Mouse (Mus musculus) MEL (cell line): Measurements from ENCODE around the gene Babam2. TPM values are rescaled to one million over a fixed set of nuclear protein-coding genes. Genes with fewer than 3 reads are reported as not detected.

Experiments used
- DNase-seq: peaks from one replicate; pipeline ENCODE4 v3.0.0; 2011; ENCODE audit warnings: low read depth, low spot score
- H3K27ac ChIP-seq: 2 replicates; pipeline ENCODE4 v1.5.1; 2012; ENCODE audit warnings: low read depth, mild to moderate bottlenecking, control low read depth, low read length, moderate library complexity; ENCODE audit not compliant: control insufficient read depth
- H3K27me3 ChIP-seq, 2 experiments: fragments of 150-350 bp in 1 of 2; sonication (generic) in 1 of 2; 2 replicates each; pipeline ENCODE4 v1.6.1; 2012; ENCODE audit warnings: low read length in 2 of 2, mild to moderate bottlenecking in 2 of 2, improper control_type of control experiment in 1 of 2, moderate library complexity in 1 of 2; ENCODE audit not compliant: insufficient read depth in 2 of 2, control insufficient read depth in 1 of 2
- H3K36me3 ChIP-seq, 2 experiments: 2 replicates each; pipeline ENCODE4 v1.6.1; 2012 to 2014; ENCODE audit warnings: low read length in 2 of 2, improper control_type of control experiment in 1 of 2, inconsistent platforms in 1 of 2, mild to moderate bottlenecking in 1 of 2; ENCODE audit not compliant: insufficient read depth in 2 of 2, control insufficient read depth in 1 of 2
- H3K4me1 ChIP-seq, 2 experiments: fragments of 150-350 bp in 1 of 2; sonication (generic) in 1 of 2; 2 replicates each; pipeline ENCODE4 v1.6.1; 2012; ENCODE audit warnings: low read length in 2 of 2, improper control_type of control experiment in 1 of 2, mild to moderate bottlenecking in 1 of 2; ENCODE audit not compliant: insufficient read depth in 2 of 2, control insufficient read depth in 1 of 2
- H3K4me3 ChIP-seq, 2 experiments: fragments of 150-350 bp in 1 of 2; sonication (generic) in 1 of 2; 2 replicates each; pipeline ENCODE4 v1.5.1; 2012; ENCODE audit warnings: low read depth in 2 of 2, low read length in 2 of 2, mild to moderate bottlenecking in 2 of 2, moderate library complexity in 2 of 2, control low read depth in 1 of 2, improper control_type of control experiment in 1 of 2; ENCODE audit not compliant: control insufficient read depth in 1 of 2, insufficient read depth in 1 of 2
- H3K79me2 ChIP-seq: 2 replicates; pipeline ENCODE4 v1.6.1; 2012; ENCODE audit warnings: mild to moderate bottlenecking, low read length, moderate library complexity; ENCODE audit not compliant: control insufficient read depth, poor library complexity, insufficient read depth
- H3K9ac ChIP-seq: 2 replicates; pipeline ENCODE4 v1.6.1; 2012; ENCODE audit warnings: low read depth, mild to moderate bottlenecking, control low read depth, low read length, moderate library complexity; ENCODE audit not compliant: control insufficient read depth, poor library complexity, severe bottlenecking
- H3K9me3 ChIP-seq: fragments of 150-350 bp; sonication (generic); replicated peaks from 2 replicates; pipeline ENCODE4 v1.6.1; 2012; ENCODE audit warnings: mild to moderate bottlenecking, low read length, improper control_type of control experiment, moderate library complexity; ENCODE audit not compliant: insufficient read depth
- BHLHE40 ChIP-seq: IDR thresholded peaks from 2 replicates; pipeline ENCODE4 v1.6.1; 2012; ENCODE audit warnings: low read depth, mild to moderate bottlenecking, inconsistent platforms, low read length, improper control_type of control experiment, borderline replicate concordance
- CTCF ChIP-seq, 3 experiments: IDR thresholded peaks in 2 of 3; conservative IDR thresholded peaks in 1 of 3; 2 replicates each; pipeline ENCODE4 v1.5.1; 2011 to 2012; ENCODE audit warnings: low read length in 3 of 3, low read depth in 2 of 3, mild to moderate bottlenecking in 2 of 3, improper control_type of control experiment in 1 of 3, inconsistent platforms in 1 of 3, mixed read lengths in 1 of 3, moderate library complexity in 1 of 3; ENCODE audit not compliant: control insufficient read depth in 1 of 3, insufficient read depth in 1 of 3, poor library complexity in 1 of 3, severe bottlenecking in 1 of 3
- EP300 ChIP-seq, 2 experiments: IDR thresholded peaks; 2 replicates each; pipeline ENCODE4 v1.6.1; 2011; ENCODE audit warnings: improper control_type of control experiment in 2 of 2, low read length in 2 of 2, low read depth in 1 of 2, mild to moderate bottlenecking in 1 of 2
- ETS1 ChIP-seq: IDR thresholded peaks from 2 replicates; pipeline ENCODE4 v1.6.1; 2012; ENCODE audit warnings: low read depth, mild to moderate bottlenecking, inconsistent platforms, low read length, improper control_type of control experiment, moderate library complexity
- GATA1 ChIP-seq: IDR thresholded peaks from 2 replicates; pipeline ENCODE4 v1.6.1; 2011; ENCODE audit warnings: low read depth, low read length, improper control_type of control experiment
- KAT2A ChIP-seq: conservative IDR thresholded peaks from 2 replicates; pipeline ENCODE4 v1.6.1; 2012; ENCODE audit warnings: low read depth, low read length, improper control_type of control experiment, inconsistent platforms
- MAFK ChIP-seq: IDR thresholded peaks from 2 replicates; pipeline ENCODE4 v1.6.1; 2011; ENCODE audit warnings: low read depth, mild to moderate bottlenecking, low read length, improper control_type of control experiment, borderline replicate concordance
- MAX ChIP-seq: IDR thresholded peaks from 2 replicates; pipeline ENCODE4 v1.6.1; 2011; ENCODE audit warnings: low read length, improper control_type of control experiment
- MXI1 ChIP-seq: IDR thresholded peaks from 2 replicates; pipeline ENCODE4 v1.6.1; 2011; ENCODE audit warnings: mild to moderate bottlenecking, low read depth, low read length, improper control_type of control experiment
- MYB ChIP-seq: IDR thresholded peaks from 2 replicates; pipeline ENCODE4 v1.6.1; 2011; ENCODE audit warnings: mild to moderate bottlenecking, low read depth, low read length, improper control_type of control experiment
- MYC ChIP-seq: IDR thresholded peaks from 2 replicates; pipeline ENCODE4 v1.6.1; 2011; ENCODE audit warnings: low read depth, mild to moderate bottlenecking, low read length, improper control_type of control experiment, moderate library complexity
- POLR2A ChIP-seq, 2 experiments: IDR thresholded peaks; 2 replicates each; pipeline ENCODE4 v1.6.1; 2011 to 2012; ENCODE audit warnings: low read length in 2 of 2, mild to moderate bottlenecking in 2 of 2, control low read depth in 1 of 2, improper control_type of control experiment in 1 of 2, low read depth in 1 of 2, moderate library complexity in 1 of 2; ENCODE audit not compliant: control insufficient read depth in 1 of 2, insufficient read depth in 1 of 2, poor library complexity in 1 of 2
- POLR2AphosphoS5 ChIP-seq: IDR thresholded peaks from 2 replicates; pipeline ENCODE4 v1.6.1; 2012; ENCODE audit warnings: low read depth, borderline replicate concordance, mild to moderate bottlenecking, inconsistent platforms, low read length, moderate library complexity, mixed read lengths
- RCOR1 ChIP-seq: IDR thresholded peaks from 2 replicates; pipeline ENCODE4 v1.6.1; 2012; ENCODE audit warnings: low read depth, mild to moderate bottlenecking, inconsistent platforms, low read length, improper control_type of control experiment
- SMC3 ChIP-seq: IDR thresholded peaks from 2 replicates; pipeline ENCODE4 v1.6.1; 2011; ENCODE audit warnings: low read depth, low read length, improper control_type of control experiment
- TCF12 ChIP-seq: IDR thresholded peaks from 2 replicates; pipeline ENCODE4 v1.6.1; 2014; ENCODE audit warnings: low read depth, mild to moderate bottlenecking, inconsistent platforms, low read length, improper control_type of control experiment, moderate library complexity
- UBTF ChIP-seq: IDR thresholded peaks from 2 replicates; pipeline ENCODE4 v1.6.1; 2012; ENCODE audit warnings: low read depth, mild to moderate bottlenecking, inconsistent platforms, low read length, improper control_type of control experiment, moderate library complexity, borderline replicate concordance; ENCODE audit not compliant: insufficient read depth
- USF2 ChIP-seq, 2 experiments: IDR thresholded peaks; 2 replicates each; pipeline ENCODE4 v1.6.1; 2011 to 2012; ENCODE audit warnings: improper control_type of control experiment in 2 of 2, low read length in 2 of 2, borderline replicate concordance in 1 of 2, inconsistent platforms in 1 of 2, low read depth in 1 of 2, mild to moderate bottlenecking in 1 of 2; ENCODE audit not compliant: insufficient read depth in 1 of 2
- polyA plus RNA-seq, 2 experiments: library from polyadenylated mRNA; stranded (reverse) in 1 of 2; unstranded in 1 of 2; fragments of >175 nt in 1 of 2; fragments of >200 nt in 1 of 2; gene quantifications; 2 replicates each; pipeline versions ENCODE4 v1.2.1 to v1.2.4; 2012; ENCODE audit warnings: low replicate concordance in 2 of 2, low read depth in 1 of 2; ENCODE audit not compliant: insufficient read length in 2 of 2, insufficient read depth in 1 of 2, missing spikeins in 1 of 2
- total RNA-seq: library from RNA; depleted of rRNA; stranded (reverse); fragments of 300-350 nt; gene quantifications from 2 replicates; pipeline ENCODE4 v1.2.3, GENCODE M21; 2012

Gene Babam2
- total and polyA plus RNA-seq, 3 experiments: 43.3 to 86.6 TPM; not detected in 1

DNA sequence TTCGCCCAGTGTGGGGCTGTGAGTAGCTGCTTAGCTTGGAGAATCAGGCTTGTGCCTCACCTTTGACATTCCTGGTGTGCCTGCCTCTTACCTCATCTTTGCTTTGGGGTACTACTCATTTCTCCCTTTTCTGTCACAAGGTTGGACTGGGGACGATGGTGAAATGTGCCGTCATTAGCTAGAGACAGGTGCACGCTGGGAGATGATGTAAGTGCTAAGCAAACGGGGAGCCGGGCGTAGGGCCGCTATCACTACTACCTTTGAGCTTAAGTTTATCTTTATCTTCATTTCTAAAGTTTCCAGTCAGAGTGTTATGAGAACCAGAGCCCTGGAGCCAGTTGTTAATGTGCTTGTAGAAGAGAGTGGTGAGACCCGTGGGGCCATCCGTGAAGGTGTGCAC lies 131.3 kb downstream of the Babam2 start:
- Histone ChIP-seq H3K27me3 (no peaks in the 10 kb centered on the region), H3K27ac (peak overlapping the region; percentile 77), H3K9ac (peak overlapping the region; percentile 12; the same call in 1 of the 2 replicates), H3K36me3 (peaks cover 0 to 32% of the 10 kb centered on the region in 2 experiments; a peak in 3 of 4 replicates), H3K4me3 (no peak overlapping the region), H3K4me1 (peaks cover 21 to 26% of the 10 kb centered on the region in 2 experiments), H3K79me2 (no peaks in the 10 kb centered on the region), H3K9me3 (no peaks in the 10 kb centered on the region)
- TF ChIP-seq GATA1: no peak
- TF ChIP-seq ETS1: peak; percentile 37; the same call in 1 of the 2 replicates
- TF ChIP-seq RCOR1: no peak
- TF ChIP-seq CTCF (IDR thresholded peaks at IDR 0.05 in 2 of 3, conservative IDR thresholded peaks at IDR 0.05 in 1 of 3; ENCODE audit: control insufficient read depth in 1 of 3, insufficient read depth in 1 of 3, low read depth in 2 of 3, low read length in 3 of 3, poor library complexity in 1 of 3, severe bottlenecking in 1 of 3): no peak
- TF ChIP-seq POLR2AphosphoS5: no peak
- TF ChIP-seq MYB: no peak
- TF ChIP-seq TCF12: peak; percentile 56; the same call in 1 of the 2 replicates
- TF ChIP-seq USF2 (IDR thresholded peaks at IDR 0.05; ENCODE audit: borderline replicate concordance in 1 of 2, insufficient read depth in 1 of 2, low read depth in 1 of 2, low read length in 2 of 2): no peak
- no peak for TF ChIP-seq SMC3
- no peak for TF ChIP-seq KAT2A
- TF ChIP-seq EP300 (IDR thresholded peaks at IDR 0.05; ENCODE audit: low read depth in 1 of 2, low read length in 2 of 2): peak in 1 of 2 experiments; percentile 52; a peak in 1 of 4 replicates
- peak; percentile 36 for DNase-seq

DNA sequence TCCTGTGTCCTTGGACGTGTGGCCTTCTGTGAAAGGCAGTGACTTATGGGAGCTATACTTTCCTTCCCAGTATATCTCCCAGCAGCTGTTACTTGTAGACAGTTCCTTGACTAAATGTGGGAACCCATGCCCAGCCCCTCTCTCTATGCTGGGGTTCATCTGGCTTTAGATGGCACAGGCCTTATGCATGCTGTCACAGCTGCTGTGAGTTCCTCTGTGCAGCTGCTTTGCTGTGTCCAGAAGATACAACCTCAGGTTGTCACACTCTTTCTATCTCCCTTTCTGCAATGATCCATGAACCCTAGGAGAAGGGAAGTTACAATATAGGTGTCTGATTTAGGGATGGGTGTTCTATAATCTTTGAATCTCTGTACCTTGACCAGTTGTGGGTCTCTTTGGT lies 132.1 kb downstream of the Babam2 start:
- no peak for DNase-seq
- Histone ChIP-seq H3K9me3 (no peaks in the 10 kb centered on the region), H3K4me1 (peaks cover 21 to 26% of the 10 kb centered on the region in 2 experiments), H3K27me3 (no peaks in the 10 kb centered on the region), H3K27ac (peak overlapping the region; percentile 18; the same call in 1 of the 2 replicates), H3K36me3 (peaks cover 0 to 32% of the 10 kb centered on the region in 2 experiments; a peak in 3 of 4 replicates), H3K79me2 (no peaks in the 10 kb centered on the region), H3K9ac (no peak overlapping the region), H3K4me3 (no peak overlapping the region)
- TF ChIP-seq UBTF (no peak), MAFK (no peak), POLR2A (IDR thresholded peaks at IDR 0.05; ENCODE audit: control insufficient read depth in 1 of 2, insufficient read depth in 1 of 2, low read depth in 1 of 2, low read length in 2 of 2, poor library complexity in 1 of 2) (no peak), MXI1 (no peak), MYC (no peak), MAX (no peak), TCF12 (no peak), CTCF (IDR thresholded peaks at IDR 0.05 in 2 of 3, conservative IDR thresholded peaks at IDR 0.05 in 1 of 3; ENCODE audit: control insufficient read depth in 1 of 3, insufficient read depth in 1 of 3, low read depth in 2 of 3, low read length in 3 of 3, poor library complexity in 1 of 3, severe bottlenecking in 1 of 3) (no peak), BHLHE40 (no peak)
